Mouse (Mus musculus) small intestine, adult 2 months (tissue): ENCODE results near the gene Klf9.

Experiments
- CTCF ChIP-seq: fragments of 200-500 bp; IDR thresholded peaks from 2 replicates; pipeline ENCODE4 v1.5.1; 2012; ENCODE audit warnings: low read depth, mild to moderate bottlenecking, control low read depth, inconsistent platforms, low read length, moderate library complexity, mixed read lengths; ENCODE audit not compliant: insufficient replicate concordance, insufficient read length; ENCODE audit errors: extremely low read depth
- POLR2A ChIP-seq: fragments of 200-500 bp; IDR thresholded peaks from 2 replicates; pipeline ENCODE4 v1.6.1; 2012; ENCODE audit warnings: low read depth, mild to moderate bottlenecking, control low read depth, inconsistent platforms, low read length, moderate library complexity

DNA sequence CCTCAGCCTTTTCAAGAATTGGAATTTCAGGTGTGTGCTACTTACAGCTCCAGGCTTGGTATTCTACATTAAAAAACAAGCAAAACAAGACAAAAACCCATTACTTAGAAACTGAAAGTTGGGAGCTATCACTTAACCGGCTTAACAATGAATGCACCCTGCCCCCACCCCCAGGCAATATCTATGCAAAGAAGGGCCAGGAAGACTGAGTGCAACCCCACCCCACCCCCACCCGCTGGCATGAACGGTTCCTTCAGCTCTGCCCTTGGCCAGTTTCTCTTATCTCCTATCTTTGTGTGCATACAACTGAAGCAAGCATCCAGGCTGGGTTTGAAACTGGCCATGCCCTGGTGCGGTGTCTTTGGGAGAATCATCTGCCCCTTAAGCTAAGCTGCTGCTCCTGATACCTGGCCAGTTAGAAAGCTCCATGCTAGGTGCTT, 11.2 kb downstream of the Klf9 start:
- no peak for TF ChIP-seq POLR2A
- TF ChIP-seq CTCF: no peak
